Comparison of ENCODE assay signal across 8 mouse cellular contexts in genomic region chr2:73774786-73775682, GRCm38 (mm10). TPM values are rescaled to one million over a fixed set of nuclear protein-coding genes. Genes with fewer than 3 reads are reported as not detected.
DNase-seq lines count a peak whose midpoint lies in the region; ATAC-seq lines count a peak whose summit lies in the region.

Gene Chn1 (minus strand): TSS chr2:73775346.

- no peaks in the 10 kb centered on the region for H3K36me3 ChIP-seq in hindbrain, embryonic 15.5 days

- DNase-seq in Muller cell, postnatal 12 days (ENCODE audit: inconsistent ontology term), result peak; percentile 86
- peak; percentile 72 for DNase-seq in cerebellum, adult 9-11 months
- DNase-seq in frontal cortex, postnatal 14 days (ENCODE audit: low spot score in 2 of 2), result peak; percentile 71 to 73
- DNase-seq in left cerebral cortex, adult 11 months (ENCODE audit: low spot score), result peak; percentile 51
- DNase-seq in lung, postnatal 14 days, result peak; percentile 57
- DNase-seq in retina, postnatal 7 days (ENCODE audit: low read depth, low spot score), result peak; percentile 84
- no peak for DNase-seq in c-Kit-positive CD71-positive TER-119-positive erythroid progenitor cells, embryonic 14.5 days (ENCODE audit: low spot score)

- peak within 1 kb of the TSS; percentile 93 for H3K27ac ChIP-seq in hindbrain, embryonic 15.5 days (replicated peaks)

- peak within 1 kb of the TSS; percentile 62 for H3K4me2 ChIP-seq in hindbrain, embryonic 15.5 days

- H3K27me3 ChIP-seq in hindbrain, embryonic 15.5 days, result no peaks in the 10 kb centered on the region

- H3K9me3 ChIP-seq in hindbrain, embryonic 15.5 days, result no peaks in the 10 kb centered on the region

- peak within 1 kb of the TSS; percentile 77 for H3K4me3 ChIP-seq in hindbrain, embryonic 15.5 days

- peak within 1 kb of the TSS; percentile 83 for H3K9ac ChIP-seq in hindbrain, embryonic 15.5 days

- ATAC-seq in hindbrain, embryonic 15.5 days (ENCODE audit: low FRiP score, low read depth), result peak; percentile 94

- under 1% methylated on average over 77 of the region's 131 CpGs for WGBS in hindbrain, embryonic 15.5 days

- peaks cover 38% of the 10 kb centered on the region for H3K4me1 ChIP-seq in hindbrain, embryonic 15.5 days (replicated peaks)

RNA-seq across cellular contexts. Expression of gene Chn1, which starts in this region (rescaled TPM):
- 87.8 and 97.5 TPM in 2 replicates for polyA plus RNA-seq in hindbrain, embryonic 15.5 days (2015; fragmentation: Nextera tagmentation; extraction: Ambion mirVana)
